24 mouse cellular contexts compared by ENCODE assay signal in the genomic region with DNA sequence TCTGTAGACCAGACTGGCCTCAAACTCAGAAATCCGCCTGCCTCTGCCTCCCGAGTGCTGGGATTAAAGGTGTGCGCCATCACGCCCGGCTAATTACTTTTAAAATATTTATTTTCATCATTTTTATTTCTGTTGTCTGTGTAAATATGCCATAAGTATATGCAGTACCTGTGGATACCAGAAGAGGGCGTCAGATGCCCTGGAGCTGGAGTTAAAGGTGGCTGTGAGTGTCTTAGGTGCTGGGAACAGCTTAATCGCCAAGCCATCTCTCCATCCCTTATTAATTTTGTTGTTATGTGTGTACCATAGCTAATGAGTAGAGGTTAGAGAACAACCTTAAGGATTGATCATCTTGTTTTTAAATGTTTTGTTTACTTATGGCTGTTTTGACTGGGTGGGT. TPM values are rescaled to one million over a fixed set of nuclear protein-coding genes. Genes with fewer than 3 reads are reported as not detected.
DNase-seq lines count a peak whose midpoint lies in the region; ATAC-seq and TF ChIP-seq lines count a peak whose summit lies in the region.
"Had no signal": no experiment of that assay in that cellular context is flagged by ENCODE, and none has a peak within 500 bp of the region (broad histone marks: within the 10 kb centered on the region; RNA-seq: fewer than 3 reads in every experiment).

No protein-coding gene starts in this region.

- H3K27me3 ChIP-seq in midbrain, postnatal 0 days (ENCODE audit: insufficient read depth, low read length): no peaks in the 10 kb centered on the region
- no peaks in the 10 kb centered on the region for H3K27me3 ChIP-seq in midbrain, embryonic 15.5 days (replicated peaks)
- no peaks in the 10 kb centered on the region for H3K27me3 ChIP-seq in stomach, postnatal 0 days (ENCODE audit: control insufficient read depth, insufficient read depth, low read length)
- H3K27me3 ChIP-seq: embryonic facial prominence, embryonic 13.5 days; hindbrain, embryonic 15.5 days; limb, embryonic 12.5 days; neural tube, embryonic 12.5 days had no signal

- TF ChIP-seq EP300 in stomach, postnatal 0 days (optimal IDR thresholded peaks at IDR 0.05): no peak

- H3K36me3 ChIP-seq in midbrain, postnatal 0 days (ENCODE audit: insufficient read depth, low read length): no peaks in the 10 kb centered on the region
- no peaks in the 10 kb centered on the region for H3K36me3 ChIP-seq in midbrain, embryonic 15.5 days (replicated peaks)
- H3K36me3 ChIP-seq in stomach, postnatal 0 days (ENCODE audit: control insufficient read depth, insufficient read depth, low read length): no peaks in the 10 kb centered on the region
- H3K36me3 ChIP-seq: embryonic facial prominence, embryonic 13.5 days; hindbrain, embryonic 15.5 days; limb, embryonic 12.5 days; neural tube, embryonic 12.5 days had no signal

- intact Hi-C loops in gastrocnemius, adult 2 months (cut with DNase I): no loop called here

- no peak for ATAC-seq in midbrain, postnatal 0 days (ENCODE audit: low FRiP score)
- ATAC-seq in midbrain, embryonic 15.5 days (replicated peaks): no peak
- no peak for ATAC-seq in stomach, postnatal 0 days (ENCODE audit: low FRiP score, low TSS enrichment)
- ATAC-seq in megakaryocyte, adult 5-6 weeks (ENCODE audit: poor library complexity, severe bottlenecking): no peak
- ATAC-seq: forebrain, embryonic 16.5 days had no signal

- 93% methylated on average over 7 of the region's 7 CpGs for whole genome bisulfite sequencing in midbrain, postnatal 0 days
- 90% methylated on average over 7 of the region's 7 CpGs for WGBS in midbrain, embryonic 15.5 days
- 88% methylated on average over 7 of the region's 7 CpGs for WGBS in stomach, postnatal 0 days

- H3K4me2 ChIP-seq in midbrain, postnatal 0 days (ENCODE audit: low read depth, low read length, poor library complexity, severe bottlenecking): no peak overlapping the region
- no peak overlapping the region for H3K4me2 ChIP-seq in midbrain, embryonic 15.5 days
- no peak overlapping the region for H3K4me2 ChIP-seq in stomach, postnatal 0 days (replicated peaks; ENCODE audit: low read depth)
- H3K4me2 ChIP-seq: embryonic facial prominence, embryonic 13.5 days; heart, embryonic 11.5 days; hindbrain, embryonic 15.5 days; limb, embryonic 12.5 days; midbrain, embryonic 11.5 days; neural tube, embryonic 12.5 days had no signal

- no peak for DNase-seq in gastrocnemius, adult 2 months
- DNase-seq in gastrocnemius, postnatal 10 days: no peak
- DNase-seq in layer of hippocampus, adult 2 months (ENCODE audit: low spot score in 2 of 2): no peak
- no peak for DNase-seq in layer of hippocampus, postnatal 25 days (ENCODE audit: extremely low spot score in 1 of 2, low spot score in 1 of 2)
- DNase-seq in midbrain, postnatal 0 days (ENCODE audit: low spot score): no peak
- no peak for DNase-seq in stomach, postnatal 0 days (ENCODE audit: low spot score)
- DNase-seq: adrenal gland, adult 8-10 months; cerebellum, postnatal 10 days; heart, postnatal 36 days; kidney, adult 18-20 months; kidney, postnatal 36 days; layer of hippocampus, adult 9-11 months; lung, adult 18-20 months; spleen, adult 18-20 months had no signal

- no peak overlapping the region for H3K9ac ChIP-seq in midbrain, postnatal 0 days (replicated peaks; ENCODE audit: low read length, poor library complexity, severe bottlenecking)
- no peak overlapping the region for H3K9ac ChIP-seq in midbrain, embryonic 15.5 days
- H3K9ac ChIP-seq in stomach, postnatal 0 days (ENCODE audit: low read length): no peak overlapping the region
- H3K9ac ChIP-seq: embryonic facial prominence, embryonic 13.5 days; hindbrain, embryonic 15.5 days; limb, embryonic 12.5 days; neural tube, embryonic 12.5 days had no signal

- no peaks in the 10 kb centered on the region for H3K9me3 ChIP-seq in midbrain, postnatal 0 days (ENCODE audit: low read length)
- H3K9me3 ChIP-seq in midbrain, embryonic 15.5 days: no peaks in the 10 kb centered on the region
- H3K9me3 ChIP-seq in stomach, postnatal 0 days (ENCODE audit: control insufficient read depth, low read length): no peaks in the 10 kb centered on the region
- H3K9me3 ChIP-seq: hindbrain, embryonic 15.5 days; neural tube, embryonic 12.5 days had no signal

- peak; percentile 25; the same call in 1 of the 2 replicates for TF ChIP-seq CTCF in gastrocnemius, adult 2 months (IDR thresholded peaks at IDR 0.05)
- peak; percentile 49 for TF ChIP-seq CTCF in layer of hippocampus, adult 2 months (conservative IDR thresholded peaks at IDR 0.05)
- peak; percentile 46 for TF ChIP-seq CTCF in midbrain, postnatal 0 days (IDR thresholded peaks at IDR 0.05)
- peak; percentile 56 for TF ChIP-seq CTCF in stomach, postnatal 0 days (IDR thresholded peaks at IDR 0.05; ENCODE audit: low read depth)

- H3K4me3 ChIP-seq in gastrocnemius, adult 2 months: no peak overlapping the region
- no peak overlapping the region for H3K4me3 ChIP-seq in layer of hippocampus, adult 2 months
- H3K4me3 ChIP-seq in midbrain, postnatal 0 days (ENCODE audit: low read depth, low read length): no peak overlapping the region
- no peak overlapping the region for H3K4me3 ChIP-seq in midbrain, embryonic 15.5 days
- no peak overlapping the region for H3K4me3 ChIP-seq in stomach, postnatal 0 days (ENCODE audit: low read depth, low read length)
- H3K4me3 ChIP-seq: embryonic facial prominence, embryonic 13.5 days; hindbrain, embryonic 15.5 days; limb, embryonic 12.5 days; neural tube, embryonic 12.5 days had no signal

- H3K4me1 ChIP-seq in midbrain, postnatal 0 days (ENCODE audit: insufficient read depth, low read length): no peaks in the 10 kb centered on the region
- H3K4me1 ChIP-seq in midbrain, embryonic 15.5 days: 0 out of 2 replicates have a peak, but pooled peaks cover 6% of the 10 kb centered on the region
- no peaks in the 10 kb centered on the region for H3K4me1 ChIP-seq in stomach, postnatal 0 days (replicated peaks; ENCODE audit: control insufficient read depth, insufficient read depth)

- no peak overlapping the region for H3K27ac ChIP-seq in gastrocnemius, adult 2 months
- H3K27ac ChIP-seq in layer of hippocampus, adult 2 months: no peak overlapping the region
- no peak overlapping the region for H3K27ac ChIP-seq in midbrain, postnatal 0 days (ENCODE audit: low read depth, low read length)
- H3K27ac ChIP-seq in midbrain, embryonic 15.5 days: no peak overlapping the region
- no peak overlapping the region for H3K27ac ChIP-seq in stomach, postnatal 0 days (replicated peaks)
- H3K27ac ChIP-seq: embryonic facial prominence, embryonic 13.5 days; hindbrain, embryonic 15.5 days; limb, embryonic 12.5 days; macrophage; neural tube, embryonic 12.5 days had no signal

RNA-seq across cellular contexts. Expression of a gene that starts 39.3 kb away (rescaled TPM):
- 100 to 1,000 TPM; 215 to 256 TPM for total RNA-seq in gastrocnemius, adult 2 months (2021)
- 100 to 1,000 TPM; 419 to 459 TPM for total RNA-seq in gastrocnemius, postnatal 10 days (2021)
- 100 to 1,000 TPM; 291 to 317 TPM for total RNA-seq in layer of hippocampus, adult 2 months (2021)
- 100 to 1,000 TPM; 262 to 319 TPM for total RNA-seq in layer of hippocampus, postnatal 25 days (2021)
- 601 and 1,077 TPM in 2 replicates for total RNA-seq in midbrain, postnatal 0 days (2014; rRNA removed)
- polyA plus RNA-seq in midbrain, postnatal 0 days (2015; fragmentation: Nextera tagmentation; extraction: Ambion mirVana): 273 and 275 TPM in 2 replicates
- polyA plus RNA-seq in midbrain, embryonic 15.5 days (2015; fragmentation: Nextera tagmentation; extraction: Ambion mirVana): 262 and 276 TPM in 2 replicates
- polyA plus RNA-seq in stomach, postnatal 0 days (2015; fragmentation: Nextera tagmentation; extraction: Ambion mirVana): 369 and 402 TPM in 2 replicates
- total RNA-seq in megakaryocyte, adult 5-6 weeks (2015): 1,014 and 1,023 TPM in 2 replicates
- total RNA-seq in megakaryocyte, adult 5-6 weeks (2017): 540 and 557 TPM in 2 replicates

RNA-seq across cellular contexts. Expression of a gene that starts 50.8 kb away (rescaled TPM):
- total RNA-seq in gastrocnemius, adult 2 months (2021): 10 to 100 TPM; 11.3 to 21.9 TPM
- total RNA-seq in gastrocnemius, postnatal 10 days (2021): 10 to 100 TPM; 33.3 to 48.8 TPM
- 10 to 100 TPM; 45.1 to 47.4 TPM for total RNA-seq in layer of hippocampus, adult 2 months (2021)
- 10 to 100 TPM; 51.7 to 62.5 TPM for total RNA-seq in layer of hippocampus, postnatal 25 days (2021)
- total RNA-seq in midbrain, postnatal 0 days (2014; rRNA removed): 121 and 208 TPM in 2 replicates
- polyA plus RNA-seq in midbrain, postnatal 0 days (2015; fragmentation: Nextera tagmentation; extraction: Ambion mirVana): 148 and 156 TPM in 2 replicates
- 127 and 151 TPM in 2 replicates for polyA plus RNA-seq in midbrain, embryonic 15.5 days (2015; fragmentation: Nextera tagmentation; extraction: Ambion mirVana)
- polyA plus RNA-seq in stomach, postnatal 0 days (2015; fragmentation: Nextera tagmentation; extraction: Ambion mirVana): 201 and 224 TPM in 2 replicates
- 1.9 and 2.0 TPM in 2 replicates for total RNA-seq in megakaryocyte, adult 5-6 weeks (2015)
- total RNA-seq in megakaryocyte, adult 5-6 weeks (2017): 0.77 and 1.8 TPM in 2 replicates

Comparison
In these comparisons a context has a peak if more than half of its experiments do, and no peak if none do; other contexts are left out.
1. RNA of a gene that starts 50.8 kb away (total RNA-seq): 121 to 208 TPM in midbrain, postnatal 0 days, 51.7 to 62.5 TPM in layer of hippocampus, postnatal 25 days, 33.3 to 48.8 TPM in gastrocnemius, postnatal 10 days, 45.1 to 47.4 TPM in layer of hippocampus, adult 2 months and 11.3 to 21.9 TPM in gastrocnemius, adult 2 months; 0.77 to 2.0 TPM in megakaryocyte, adult 5-6 weeks; every median in the first group is over 4 times any median in the second.
2. Peak in every context shown above with its lines, with median percentiles within 50 percentile points of each other: CTCF ChIP-seq.